Mouse (Mus musculus) adrenal gland, postnatal 10 days (tissue): ENCODE results near the gene Grhl1. TPM values are rescaled to one million over a fixed set of nuclear protein-coding genes. Genes with fewer than 3 reads are reported as not detected.
A peak's percentile ranks its signal among the peaks of the same experiment; 100 is the strongest.
"Not testable (repeated sequence)": the region's sequence is repeated elsewhere in the genome, so short reads cannot be mapped to it uniquely, and the experiment has no call there.

Experiments used
- DNase-seq: peaks from one replicate; pipeline ENCODE4 v3.0.0; 2021; ENCODE audit warnings: mixed read lengths
- total RNA-seq, 2 experiments: library from RNA; stranded (reverse); gene quantifications; 2 replicates each; pipeline ENCODE4 v1.2.3; 2021

Gene Grhl1
- total RNA-seq, 2 experiments from 2014 or later: 1.1 to 1.4 TPM

- DNase-seq: peak; percentile 16
Measured at GRCm38 (mm10) chr12:24592055-24592454, 20.0 kb downstream of the Grhl1 start.

GRCm38 (mm10) chr12:24592956-24593672, 21.0 kb downstream of the Grhl1 start:
- peak; percentile 82 for DNase-seq

- DNase-seq: no peak
Measured at GRCm38 (mm10) chr12:24597376-24597775, 25.3 kb downstream of the Grhl1 start.

- no peak for DNase-seq
Measured at GRCm38 (mm10) chr12:24599366-24599895, 27.3 kb downstream of the Grhl1 start.

- no peak for DNase-seq
Measured at GRCm38 (mm10) chr12:24600074-24600473, 28.0 kb downstream of the Grhl1 start.

- DNase-seq: peak; percentile 83
Measured at GRCm38 (mm10) chr12:24600806-24601205, 28.7 kb downstream of the Grhl1 start.

GRCm38 (mm10) chr12:24603266-24603665, 31.2 kb downstream of the Grhl1 start:
- peak; percentile 86 for DNase-seq

GRCm38 (mm10) chr12:24606166-24606565, 34.1 kb downstream of the Grhl1 start:
- no peak for DNase-seq

GRCm38 (mm10) chr12:24612591-24612990, 40.5 kb downstream of the Grhl1 start:
- no peak for DNase-seq

- DNase-seq: no peak
Measured at GRCm38 (mm10) chr12:24614452-24615075, 42.5 kb downstream of the Grhl1 start.

GRCm38 (mm10) chr12:24615140-24615539, 43.1 kb downstream of the Grhl1 start:
- DNase-seq: no peak

GRCm38 (mm10) chr12:24619436-24619835, 47.4 kb downstream of the Grhl1 start:
- DNase-seq: no peak

- DNase-seq: no peak
Measured at GRCm38 (mm10) chr12:24623486-24624251, 51.6 kb downstream of the Grhl1 start.

GRCm38 (mm10) chr12:24626401-24626800, 54.3 kb downstream of the Grhl1 start:
- DNase-seq: no peak

- DNase-seq: peak; percentile 32
Measured at GRCm38 (mm10) chr12:24627215-24627614, 55.1 kb downstream of the Grhl1 start.

GRCm38 (mm10) chr12:24630220-24630619, 58.1 kb downstream of the Grhl1 start:
- peak; percentile 68 for DNase-seq

- no peak for DNase-seq
Measured at GRCm38 (mm10) chr12:24632404-24632803, 60.3 kb downstream of the Grhl1 start.

- DNase-seq: peak; percentile 50
Measured at GRCm38 (mm10) chr12:24633753-24634191, 61.7 kb downstream of the Grhl1 start.

GRCm38 (mm10) chr12:24634212-24634611, 62.1 kb downstream of the Grhl1 start:
- no peak for DNase-seq

- DNase-seq: no peak
Measured at GRCm38 (mm10) chr12:24634648-24635047, 62.6 kb downstream of the Grhl1 start.

GRCm38 (mm10) chr12:24638787-24639186, 66.7 kb downstream of the Grhl1 start:
- not testable (repeated sequence) for DNase-seq

- peak; percentile 88 for DNase-seq
Measured at GRCm38 (mm10) chr12:24642370-24642802, 70.3 kb downstream of the Grhl1 start.

- DNase-seq: peak; percentile 51
Measured at GRCm38 (mm10) chr12:24644125-24644571, 72.1 kb downstream of the Grhl1 start.
